Mouse (Mus musculus): Measurements from ENCODE around the gene Igsf6.

- TF ChIP-seq CTCF (IDR thresholded peaks at IDR 0.05; ENCODE audit: extremely low read depth, insufficient read depth, insufficient read length, insufficient replicate concordance) (no peak), POLR2A (IDR thresholded peaks at IDR 0.05; ENCODE audit: low read depth, low read length) (no peak)
Observed at GRCm38 (mm10) chr7:121020277-121020676, 54.1 kb downstream of the Igsf6 start.

All from spleen, adult 2 months (tissue).